Mouse (Mus musculus): ENCODE data around the gene Itga1. TPM values are rescaled to one million over a fixed set of nuclear protein-coding genes. Genes with fewer than 3 reads are reported as not detected.

Itga1 gene
- total RNA-seq, 2 experiments from 2014 or later = 41.1 to 45.2 TPM

DNA sequence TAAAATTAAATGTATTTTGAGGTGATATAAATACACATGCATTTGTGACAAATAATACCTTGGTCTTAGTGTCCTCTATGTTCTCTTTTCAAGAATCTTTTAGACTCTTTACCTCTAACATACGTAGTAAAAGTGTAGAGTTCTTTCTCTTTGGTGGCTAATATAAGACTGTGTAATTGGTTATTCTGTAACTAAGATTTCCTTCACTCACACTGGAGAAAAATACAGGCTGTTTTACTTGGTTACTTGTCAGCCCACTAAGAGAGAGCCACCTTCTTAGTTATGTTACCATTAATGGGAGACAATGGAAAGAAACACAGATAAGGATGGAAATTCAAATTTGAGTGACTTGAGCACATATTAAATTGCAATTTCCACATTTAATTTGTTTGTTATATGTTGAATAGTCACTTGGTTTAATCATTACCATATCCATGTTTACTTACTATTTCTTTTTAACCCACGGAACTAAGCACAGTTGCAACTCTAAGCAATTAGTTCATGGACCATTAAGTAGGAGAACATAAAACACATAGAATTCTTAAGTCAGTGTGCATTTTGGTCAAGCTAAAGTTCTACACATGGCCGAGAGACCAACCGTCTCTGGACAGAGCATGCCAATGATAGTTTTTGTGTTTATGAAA lies 34.3 kb downstream of the Itga1 start:
- no peak for DNase-seq (ENCODE audit: low spot score)
- intact Hi-C loops (cut with DNase I) = no loop called here

DNA sequence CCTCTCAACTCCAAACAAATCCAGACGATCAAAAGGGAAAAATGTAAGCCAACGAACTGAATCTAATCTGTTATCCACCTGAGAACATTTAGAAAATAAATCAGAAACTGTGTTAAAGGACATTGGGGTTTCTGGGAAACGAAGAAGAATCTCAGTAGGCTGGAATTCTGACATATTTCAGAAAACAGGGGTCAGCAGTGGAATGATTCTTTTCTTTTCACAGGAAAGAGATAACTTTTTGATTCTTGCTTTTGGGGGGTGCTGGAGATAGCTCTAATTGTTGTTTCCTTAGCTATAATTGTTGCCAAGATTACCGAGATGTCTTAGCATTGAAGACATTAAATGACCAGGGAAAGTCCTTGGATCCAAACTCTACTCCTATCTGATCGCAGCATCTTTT lies 44.2 kb downstream of the Itga1 start:
- intact Hi-C loops (cut with DNase I) = loop anchor here (2.0 to 5.0 kb wide), 2 partner anchors 15 to 35 kb away; no protein-coding TSS in a partner anchor
- DNase-seq (ENCODE audit: low spot score) = no peak

DNA sequence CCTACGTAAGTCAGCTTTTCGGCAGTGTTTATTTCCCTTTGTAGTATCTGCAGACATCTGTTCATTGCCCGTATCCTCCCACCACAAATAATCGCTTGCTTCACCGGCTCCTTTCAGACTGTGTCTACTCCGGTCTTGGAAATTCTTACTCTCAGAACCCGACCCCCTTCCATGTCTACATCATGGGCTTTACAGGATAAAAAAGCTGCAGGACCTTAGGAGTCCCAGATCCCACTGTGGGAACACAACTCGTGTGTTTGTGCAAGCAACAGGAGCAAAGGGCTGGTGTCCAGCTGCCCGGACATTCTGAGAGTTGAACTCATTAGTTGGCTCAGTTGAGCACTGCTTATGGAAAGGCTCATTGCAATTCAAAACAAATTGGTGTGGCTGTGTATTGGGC lies 47.0 kb downstream of the Itga1 start:
- no peak for DNase-seq (ENCODE audit: low spot score)
- intact Hi-C loops (cut with DNase I) = loop anchor here (5.0 kb wide), 1 partner anchor 32 kb away; no protein-coding TSS in a partner anchor

DNA sequence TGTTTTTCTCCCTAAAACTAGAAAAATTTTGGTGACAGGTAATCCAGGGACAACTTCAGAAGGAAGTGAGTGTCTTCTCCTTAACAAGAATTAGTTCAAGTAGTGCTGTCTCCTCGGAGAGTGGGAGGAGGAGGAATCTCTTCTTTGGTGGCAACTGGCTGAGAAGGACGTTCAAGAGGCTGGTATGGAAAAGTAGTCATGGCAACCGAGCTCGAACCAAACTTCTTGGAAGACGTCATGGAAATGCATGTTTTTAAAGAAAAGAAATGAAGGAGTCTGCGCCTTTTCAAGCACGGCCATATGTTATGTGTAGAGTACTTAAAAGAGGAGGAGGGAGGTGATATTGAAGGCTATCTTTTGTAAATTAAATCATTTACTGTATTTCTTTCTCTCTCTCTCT lies 49.2 kb downstream of the Itga1 start:
- intact Hi-C loops (cut with DNase I) = no loop called here

DNA sequence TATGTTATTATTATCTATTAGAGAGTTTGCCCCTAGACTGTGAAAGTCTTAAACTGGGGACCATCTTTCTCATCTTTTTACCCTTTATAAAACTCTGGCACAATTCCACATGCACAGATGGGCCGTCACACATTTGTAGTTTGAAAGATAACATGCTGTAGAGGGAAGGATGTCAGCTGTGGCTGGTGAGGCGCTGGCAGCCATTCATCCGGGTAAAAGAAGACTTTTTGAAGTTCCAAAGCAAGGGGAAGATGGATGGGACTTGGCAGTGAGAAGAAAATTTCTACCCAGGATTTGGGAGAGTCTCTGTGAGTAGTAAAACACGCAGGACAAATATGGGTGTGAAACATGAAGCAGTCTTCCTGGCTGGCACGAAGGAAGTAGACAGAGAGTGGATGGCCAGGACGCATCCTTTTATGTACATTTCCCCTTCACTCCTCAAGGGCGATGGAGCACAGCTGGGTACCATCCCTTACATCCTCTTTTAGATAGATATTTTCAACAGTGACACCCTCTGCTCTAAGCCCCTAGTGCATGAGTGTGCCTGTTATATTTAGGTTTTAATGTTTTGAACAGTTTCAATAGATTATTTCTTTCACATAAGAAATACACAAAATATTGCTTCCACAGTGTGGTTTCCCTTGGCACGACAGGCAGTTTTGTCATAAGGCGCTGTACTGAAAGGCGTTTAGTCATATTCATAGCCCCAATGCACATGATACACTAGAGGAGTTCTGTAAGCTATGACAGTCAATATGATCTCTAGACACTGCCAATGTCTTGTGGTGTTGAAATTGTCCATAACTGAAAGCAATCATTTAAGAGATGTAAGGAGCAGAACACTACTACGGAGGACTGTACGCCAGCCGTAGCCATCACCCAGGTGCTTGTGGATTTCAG lies 50.9 kb downstream of the Itga1 start:
- no peak for DNase-seq (ENCODE audit: low spot score)
- intact Hi-C loops (cut with DNase I) = no loop called here

More for the DNA sequence above, 49.2 kb downstream of the Itga1 start:
- DNase-seq (ENCODE audit: low spot score) = no peak

DNA sequence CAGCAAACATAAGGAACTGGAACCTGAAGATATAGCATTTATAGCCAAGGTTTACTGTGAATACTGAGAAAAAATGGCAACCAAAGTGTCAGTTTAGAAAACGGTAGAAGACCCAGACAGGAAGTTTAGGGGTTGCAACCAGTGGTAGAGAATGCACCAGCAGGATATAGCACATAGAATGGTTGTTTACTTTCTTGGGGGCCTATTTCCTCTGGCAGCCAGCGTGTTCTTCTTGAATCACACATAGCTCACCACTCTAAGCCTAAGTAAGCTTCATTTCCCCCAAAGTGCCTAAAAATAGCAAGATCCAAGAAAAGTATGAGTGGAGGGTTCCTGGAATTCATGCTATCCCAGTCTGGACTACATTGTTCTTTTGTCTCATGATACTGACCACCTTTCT lies 59.1 kb downstream of the Itga1 start:
- intact Hi-C loops (cut with DNase I) = loop anchor here (2.0 kb wide), 1 partner anchor 14 kb away; no protein-coding TSS in a partner anchor
- no peak for DNase-seq (ENCODE audit: low spot score)

DNA sequence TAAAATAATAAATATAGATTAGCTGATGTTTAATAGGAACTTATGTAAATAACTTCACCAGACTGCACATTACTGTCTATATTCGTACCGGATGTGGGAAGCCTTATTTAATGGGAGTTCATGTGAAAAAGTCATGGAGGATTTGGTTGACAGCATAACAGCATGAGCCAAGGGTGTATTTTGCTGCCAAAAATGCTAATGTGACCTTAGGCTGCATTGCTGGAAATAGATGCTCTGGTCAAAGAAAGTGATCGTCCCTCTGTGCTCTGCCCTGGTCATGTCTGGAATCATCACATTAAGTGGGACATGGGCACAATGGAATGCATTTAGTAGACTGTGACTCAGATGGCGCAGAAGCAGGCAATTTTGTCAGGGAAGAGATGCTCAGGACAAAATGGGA lies 64.5 kb downstream of the Itga1 start:
- intact Hi-C loops (cut with DNase I) = no loop called here
- DNase-seq (ENCODE audit: low spot score) = no peak

- no peak for DNase-seq (ENCODE audit: low spot score)
- intact Hi-C loops (cut with DNase I) = no loop called here
These were observed 66.4 kb downstream of the Itga1 start for GRCm38 (mm10) chr13:115035387-115035786.

- DNase-seq (ENCODE audit: low spot score) = no peak
- intact Hi-C loops (cut with DNase I) = no loop called here
These were observed 68.6 kb downstream of the Itga1 start for GRCm38 (mm10) chr13:115033135-115033534.

DNA sequence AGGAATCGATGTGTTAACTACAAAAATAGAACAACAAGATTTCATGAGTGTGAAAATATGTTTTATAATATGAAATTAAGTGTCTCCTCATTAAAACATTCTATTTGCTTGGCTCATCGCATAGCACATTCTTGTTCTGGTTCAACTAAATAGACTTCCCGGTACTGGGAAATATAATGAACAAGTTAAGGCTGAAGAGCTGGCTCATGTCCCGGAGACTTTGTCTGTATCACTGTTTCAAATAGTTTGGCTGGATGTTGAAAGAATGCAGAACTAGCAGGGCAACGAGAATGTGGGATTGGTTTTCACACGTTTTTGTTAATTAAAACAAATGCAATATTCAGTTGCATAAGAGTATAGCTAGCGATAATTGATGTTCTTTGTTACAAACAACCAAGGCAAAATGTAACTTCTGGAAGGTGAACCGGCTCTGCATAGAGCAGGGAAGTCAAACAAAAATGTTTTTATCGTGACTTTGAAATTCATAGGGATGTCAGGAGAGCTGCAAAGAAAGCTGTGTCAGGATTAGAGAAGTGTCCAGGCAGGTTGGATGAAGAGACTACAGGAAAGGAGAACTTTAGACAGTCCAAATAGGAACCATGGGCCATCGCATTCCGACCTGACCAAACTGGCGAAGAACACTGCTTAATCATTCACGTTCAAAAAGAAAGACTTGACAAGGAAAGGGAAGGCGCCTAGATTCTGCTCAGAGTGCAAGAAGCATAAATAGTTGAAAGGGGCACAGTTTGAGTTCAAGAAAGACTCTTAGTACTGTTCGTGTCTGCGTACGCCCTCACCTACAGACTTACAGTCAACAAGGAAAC lies 70.4 kb downstream of the Itga1 start:
- DNase-seq (ENCODE audit: low spot score) = no peak
- intact Hi-C loops (cut with DNase I) = no loop called here

DNA sequence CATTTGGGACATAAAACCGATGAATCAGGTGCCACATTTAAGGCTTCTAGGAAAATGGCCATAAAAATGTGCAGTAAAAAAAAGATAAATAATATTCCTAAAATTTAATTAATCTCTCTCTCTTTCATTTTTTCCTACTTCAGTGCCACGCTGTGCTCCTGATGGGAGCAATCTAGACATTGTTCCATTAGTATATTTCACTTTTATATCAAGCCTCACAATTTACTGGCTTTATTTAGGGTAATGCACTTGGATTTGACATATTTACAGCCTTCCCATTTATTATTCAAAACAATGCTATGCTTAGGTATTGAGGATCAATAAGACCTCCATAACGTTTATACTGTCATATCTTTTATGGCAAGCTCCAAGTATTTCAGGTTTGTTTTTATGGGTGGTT lies 76.4 kb downstream of the Itga1 start:
- DNase-seq (ENCODE audit: low spot score) = no peak
- intact Hi-C loops (cut with DNase I) = no loop called here

GRCm38 (mm10) chr13:115022117-115022787 lies 79.5 kb downstream of the Itga1 start:
- DNase-seq (ENCODE audit: low spot score) = no peak
- intact Hi-C loops (cut with DNase I) = loop anchor here (5.0 kb wide), 1 partner anchor 35 kb away; no protein-coding TSS in a partner anchor

- no peak for DNase-seq (ENCODE audit: low spot score)
- intact Hi-C loops (cut with DNase I) = loop anchor here (5.0 kb wide), 1 partner anchor 36 kb away; no protein-coding TSS in a partner anchor
These were observed 80.4 kb downstream of the Itga1 start for GRCm38 (mm10) chr13:115021411-115021810.

- intact Hi-C loops (cut with DNase I) = loop anchor here (5.0 kb wide), 1 partner anchor 37 kb away; no protein-coding TSS in a partner anchor
- no peak for DNase-seq (ENCODE audit: low spot score)
These were observed 81.0 kb downstream of the Itga1 start for GRCm38 (mm10) chr13:115020727-115021126.

DNA sequence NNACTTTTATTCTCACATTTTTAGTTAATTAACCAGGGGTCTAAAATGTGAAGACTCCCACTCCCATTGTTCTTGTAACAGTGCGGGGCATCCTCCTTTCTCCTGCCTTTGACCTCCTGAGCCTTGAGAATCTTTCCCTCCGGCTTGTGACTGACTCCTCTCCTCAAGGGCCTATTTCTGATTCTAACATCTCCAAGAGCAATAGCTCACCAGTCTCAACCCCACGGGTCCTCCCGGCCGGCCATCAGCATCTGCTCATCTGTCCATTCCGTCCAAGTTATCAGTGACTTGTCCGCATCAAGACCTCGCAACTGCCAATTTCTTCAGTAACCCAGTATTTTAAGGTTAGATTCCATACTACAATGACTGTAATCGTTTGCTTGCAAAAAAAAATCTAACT lies 84.2 kb downstream of the Itga1 start:
- intact Hi-C loops (cut with DNase I) = no loop called here
- no peak for DNase-seq (ENCODE audit: low spot score)

GRCm38 (mm10) chr13:115011547-115011946 lies 90.2 kb downstream of the Itga1 start:
- DNase-seq (ENCODE audit: low spot score) = no peak
- intact Hi-C loops (cut with DNase I) = no loop called here

- no peak for DNase-seq (ENCODE audit: low spot score)
- intact Hi-C loops (cut with DNase I) = no loop called here
These were observed 95.4 kb downstream of the Itga1 start for GRCm38 (mm10) chr13:115006213-115006835.

DNA sequence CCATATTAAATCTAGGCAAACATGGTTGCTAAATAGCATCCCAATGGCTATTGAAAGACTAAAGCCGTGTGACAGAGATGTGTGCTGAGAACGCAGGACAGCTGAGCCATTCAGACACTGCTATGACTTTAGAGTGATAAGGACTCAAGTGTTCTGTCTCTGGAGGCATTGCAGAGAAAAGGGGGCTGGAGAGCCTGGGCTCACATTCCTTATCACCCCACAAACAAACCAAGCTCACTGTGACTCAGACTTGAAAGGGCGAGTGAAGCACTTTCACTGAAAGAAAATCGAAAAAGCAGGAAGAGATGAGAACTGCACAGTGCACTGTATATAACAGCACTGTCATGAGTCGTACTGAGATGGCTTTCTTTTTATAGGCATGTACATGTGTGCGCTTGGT lies 96.4 kb downstream of the Itga1 start:
- no peak for DNase-seq (ENCODE audit: low spot score)
- intact Hi-C loops (cut with DNase I) = no loop called here

DNA sequence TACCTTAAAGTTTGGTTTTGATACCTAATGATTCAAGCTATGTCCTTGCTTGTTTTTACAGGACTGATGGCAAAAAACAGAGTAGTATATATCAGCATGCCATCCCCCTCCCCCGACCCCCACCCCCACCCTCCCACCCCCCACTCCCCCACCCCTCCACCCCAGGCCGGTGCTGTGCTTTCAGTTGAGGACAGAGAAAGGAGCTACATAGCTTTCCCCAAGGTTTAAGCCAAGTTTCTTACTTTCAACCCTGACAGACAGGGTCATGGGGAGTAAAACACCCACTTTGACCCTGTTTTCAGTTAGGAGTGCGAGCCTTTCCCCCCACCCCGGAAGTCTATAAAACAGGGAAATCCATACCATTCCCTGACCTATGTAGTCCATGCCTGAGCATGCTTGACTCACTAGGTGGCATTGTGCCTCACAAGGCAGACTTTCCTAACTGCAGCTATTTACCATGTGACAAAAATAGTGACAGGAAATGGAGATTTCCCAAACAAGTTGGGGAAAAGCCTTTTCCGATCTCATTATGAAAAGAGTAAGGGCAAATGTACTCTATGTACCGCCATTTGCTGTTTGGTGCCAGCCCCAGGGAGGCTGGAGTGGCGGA lies 98.2 kb downstream of the Itga1 start:
- intact Hi-C loops (cut with DNase I) = no loop called here
- DNase-seq (ENCODE audit: low spot score) = no peak
